Mouse (Mus musculus) naive thymus-derived CD4-positive, alpha-beta T cell, adult 5 months (primary cell): ENCODE data around the gene Trip13. TPM values are rescaled to one million over a fixed set of nuclear protein-coding genes. Genes with fewer than 3 reads are reported as not detected.

Source experiments
- polyA plus RNA-seq: library from polyadenylated mRNA; unstranded; fragments of 100-300 nt; shearing (Covaris generic); gene quantifications from one replicate; pipeline ENCODE4 v1.2.1, GENCODE M21; 2017

Trip13 gene
- 0.40 TPM for polyA plus RNA-seq

GRCm38 (mm10) chr13:73937321-73938176 is at the start of gene Trip13, which contains the start of gene Brd9:
Gene Trip13 (minus strand): TSS chr13:73937784.
Gene Brd9 (plus strand): TSS chr13:73937811.

GRCm38 (mm10) chr13:73963551-73963950 is 26.0 kb upstream of the Trip13 start, which contains the start of gene Zdhhc11:
Gene Zdhhc11 (plus strand): TSS chr13:73963851.

Other genes with a start within 250 kb of the Trip13 start
- gene Slc6a19, start 232.9 kb downstream of the Trip13 start, polyA plus RNA-seq, result 0.32 TPM
- gene Slc12a7, start 204.7 kb downstream of the Trip13 start, polyA plus RNA-seq, result 176 TPM
- gene Nkd2, start 90.2 kb downstream of the Trip13 start, polyA plus RNA-seq, result 0.14 TPM
- gene Brd9, start within 50 bp of the Trip13 start, polyA plus RNA-seq, result 63.4 TPM
- not detected for gene Zdhhc11, start 26.1 kb upstream of the Trip13 start, polyA plus RNA-seq
- gene Tppp, start 71.6 kb upstream of the Trip13 start, polyA plus RNA-seq, result 0.31 TPM
- gene Cep72, start 124.5 kb upstream of the Trip13 start, polyA plus RNA-seq, result 7.5 TPM
- not detected for gene Slc9a3, start 183.7 kb upstream of the Trip13 start, polyA plus RNA-seq